Mouse (Mus musculus): ENCODE measurements around the gene Scgb2b15. TPM values are rescaled to one million over a fixed set of nuclear protein-coding genes. Genes with fewer than 3 reads are reported as not detected.
"Not testable (repeated sequence)": the region's sequence is repeated elsewhere in the genome, so short reads cannot be mapped to it uniquely, and the experiment has no call there.

Gene Scgb2b15
- total RNA-seq (2021) = not detected

DNA sequence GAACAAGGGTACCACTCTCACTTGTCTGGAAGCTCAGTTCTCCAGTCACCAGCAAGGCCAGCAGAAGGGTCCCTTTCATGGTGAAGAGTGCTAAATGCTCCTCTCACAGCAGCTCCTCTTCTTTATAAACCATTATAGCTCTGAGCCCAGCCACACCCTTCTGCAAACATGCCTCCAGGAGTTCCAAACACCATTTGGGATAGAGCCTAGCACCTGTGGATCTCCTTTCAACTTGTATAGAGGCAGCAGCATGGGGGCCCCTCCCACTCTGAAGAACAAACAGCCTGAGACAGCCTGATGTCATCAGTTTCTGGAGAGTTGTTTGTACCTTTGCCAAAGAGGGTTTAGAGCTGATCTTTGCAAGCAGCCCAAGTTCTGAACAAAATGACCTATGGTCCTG, at the start of gene Scgb2b15:
Scgb2b15 (minus strand) TSS at position 101 of the 400 bp plus-strand sequence.
- not testable (repeated sequence) for DNase-seq (ENCODE audit: extremely low spot score in 1 of 2, low spot score in 1 of 2)

DNA sequence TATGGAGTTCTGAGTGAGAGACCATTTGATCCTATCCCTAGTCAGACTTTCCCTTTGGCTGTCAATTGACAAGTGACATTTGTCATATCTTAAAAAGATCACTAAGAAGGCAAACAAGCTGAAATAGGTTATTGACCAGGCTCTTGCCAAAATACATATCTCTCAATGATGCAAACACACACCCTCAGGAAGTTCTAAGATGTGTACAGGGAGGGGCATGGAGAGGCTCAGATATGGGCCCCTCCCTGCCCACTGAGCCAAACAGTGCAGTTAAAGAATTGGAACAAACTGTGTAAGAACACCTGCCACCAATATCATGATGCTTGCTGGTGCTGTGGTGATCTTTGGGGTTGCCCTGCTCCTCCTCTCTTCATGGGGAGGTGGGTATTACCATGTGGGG, 6.8 kb upstream of the Scgb2b15 start, which contains the start of gene Scgb1b15:
Scgb1b15 (plus strand) TSS at position 301 of the 400 bp plus-strand sequence.
- DNase-seq (ENCODE audit: extremely low spot score in 1 of 2, low spot score in 1 of 2) = not testable (repeated sequence)

Other genes with a start within 250 kb of the Scgb2b15 start
- gene Scgb1b15, start 6.9 kb upstream of the Scgb2b15 start, total RNA-seq (2021) = not detected
- gene Scgb2b17, start 226.9 kb upstream of the Scgb2b15 start, total RNA-seq (2021) = not detected
- not detected for gene Scgb1b17, start 233.8 kb upstream of the Scgb2b15 start, total RNA-seq (2021)

Data from layer of hippocampus, postnatal 25 days (tissue).